Mouse (Mus musculus) cerebellum, postnatal 10 days (tissue): ENCODE data around the gene Gng7.

ENCODE experiments used
- DNase-seq, 2 experiments: peaks; one replicate each; pipeline ENCODE4 v3.0.0; 2021; ENCODE audit warnings: mixed read lengths in 2 of 2

Gng7 gene

GRCm38 (mm10) chr10:80921923-80922322 is 92.8 kb downstream of the Gng7 start:
- peak in 1 of 2 experiments; percentile 61 for DNase-seq

DNA sequence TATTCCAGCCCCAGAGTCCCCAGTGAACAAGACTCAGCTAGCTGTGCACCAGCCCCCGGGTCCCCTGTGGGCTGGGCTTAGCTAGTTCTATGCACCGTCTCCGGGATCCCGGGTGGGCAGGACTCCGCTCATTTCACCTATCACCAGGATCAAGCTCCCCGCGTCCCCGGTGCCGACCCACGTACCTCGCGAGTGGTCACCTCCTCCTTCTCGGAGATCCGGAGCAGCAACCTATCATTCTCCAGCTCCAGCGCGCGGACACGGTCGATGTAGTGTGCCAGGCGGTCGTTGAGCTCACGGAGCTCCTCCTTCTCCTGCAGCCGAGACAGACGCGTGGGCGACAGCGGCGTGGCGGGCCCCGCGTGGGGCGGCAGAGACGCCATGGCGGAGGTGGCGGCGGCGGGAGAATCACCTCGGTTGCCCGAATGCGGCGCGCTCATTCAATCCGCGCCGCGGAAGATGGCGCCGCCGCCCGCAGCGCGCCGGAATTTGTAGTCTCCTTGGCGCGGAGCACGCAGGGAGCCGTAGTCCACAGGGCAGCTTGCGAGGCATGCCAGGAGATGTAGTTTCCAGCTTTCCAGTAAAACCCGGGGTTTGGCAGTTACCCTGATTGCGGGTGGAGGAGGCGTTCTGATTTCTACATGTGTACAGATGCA is 96.8 kb downstream of the Gng7 start, which contains the start of gene Lmnb2:
Gene Lmnb2 (minus strand): TSS at position 467 of the 656 bp plus-strand sequence.
- peak; percentile 93 to 94 for DNase-seq

- peak; percentile 58 to 68 for DNase-seq
These were observed 97.4 kb downstream of the Gng7 start for GRCm38 (mm10) chr10:80917336-80917778.

- peak in 1 of 2 experiments; percentile 48 for DNase-seq
These were observed 99.0 kb downstream of the Gng7 start for GRCm38 (mm10) chr10:80915736-80916135.

- no peak for DNase-seq
These were observed 99.5 kb downstream of the Gng7 start for GRCm38 (mm10) chr10:80915260-80915659.

DNA sequence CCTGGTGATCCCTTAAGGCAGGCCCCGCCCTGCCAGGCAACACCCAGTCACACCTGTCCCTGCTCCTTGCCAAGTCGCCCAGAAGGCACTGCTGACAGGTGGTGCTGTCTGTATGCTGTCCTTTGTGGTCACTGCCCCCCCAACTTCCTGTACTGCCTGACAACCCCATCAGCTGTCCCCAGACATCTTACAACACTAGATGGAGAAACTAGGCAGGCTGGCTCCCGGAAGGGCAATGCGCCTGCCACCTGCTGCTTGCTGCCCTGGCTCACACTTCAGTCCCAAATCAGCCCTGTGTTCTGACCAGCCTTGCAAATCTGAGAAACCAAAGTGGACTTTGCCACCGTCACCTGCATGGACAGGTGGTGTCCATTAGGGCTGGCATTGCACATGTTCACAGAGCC is 100.5 kb downstream of the Gng7 start:
- peak; percentile 67 to 74 for DNase-seq

DNA sequence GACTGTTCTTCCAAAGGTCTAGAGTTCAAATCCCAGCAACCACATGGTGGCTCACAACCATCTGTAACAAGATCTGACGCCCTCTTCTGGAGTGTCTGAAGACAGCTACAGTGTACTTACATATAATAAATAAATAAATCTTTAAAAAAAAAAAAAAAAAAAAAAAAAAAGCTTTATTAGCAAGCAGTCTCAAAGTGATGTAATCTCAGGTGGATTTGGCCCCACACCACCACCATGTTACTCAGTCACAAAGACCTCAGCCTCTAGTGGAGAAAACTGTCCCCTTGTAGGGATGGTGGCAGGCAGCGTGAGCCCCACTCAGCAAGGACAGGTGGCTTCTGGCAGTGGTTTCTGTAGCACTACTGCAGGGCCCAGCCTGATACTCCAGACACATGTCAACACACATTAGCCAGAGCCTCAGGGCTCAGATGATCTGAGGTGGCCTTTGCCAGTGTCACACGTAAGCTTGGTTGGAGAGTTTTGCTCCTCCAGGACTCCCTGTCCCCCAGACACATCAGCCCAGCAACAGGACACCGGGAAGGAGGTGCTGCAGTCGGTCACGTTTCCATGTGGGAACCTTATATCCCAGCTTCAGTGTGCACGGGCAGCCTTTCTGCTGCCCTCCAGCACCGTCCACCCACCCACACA is 101.3 kb downstream of the Gng7 start:
- no peak for DNase-seq

- DNase-seq = no peak
These were observed 102.9 kb downstream of the Gng7 start for GRCm38 (mm10) chr10:80911891-80912290.

DNA sequence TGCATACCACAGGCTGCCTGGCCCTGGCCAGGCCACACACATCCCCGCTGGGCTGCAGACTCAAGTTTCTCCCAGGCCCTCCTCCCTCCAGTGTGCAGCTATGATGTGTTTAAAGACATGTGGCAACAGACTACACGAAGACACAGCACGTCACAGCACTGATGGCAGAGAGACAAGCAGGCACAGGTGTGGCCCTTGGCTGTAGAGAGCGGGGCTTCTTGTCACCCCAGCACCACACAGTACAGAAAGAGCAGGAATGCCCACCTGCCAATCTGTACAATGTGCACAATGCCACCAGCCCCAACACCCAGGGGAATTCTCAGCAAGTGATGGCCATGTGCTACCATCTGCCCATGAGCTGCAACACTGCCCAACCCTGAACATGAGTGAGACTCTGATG is 103.4 kb downstream of the Gng7 start:
- DNase-seq = peak; percentile 47 to 58

DNA sequence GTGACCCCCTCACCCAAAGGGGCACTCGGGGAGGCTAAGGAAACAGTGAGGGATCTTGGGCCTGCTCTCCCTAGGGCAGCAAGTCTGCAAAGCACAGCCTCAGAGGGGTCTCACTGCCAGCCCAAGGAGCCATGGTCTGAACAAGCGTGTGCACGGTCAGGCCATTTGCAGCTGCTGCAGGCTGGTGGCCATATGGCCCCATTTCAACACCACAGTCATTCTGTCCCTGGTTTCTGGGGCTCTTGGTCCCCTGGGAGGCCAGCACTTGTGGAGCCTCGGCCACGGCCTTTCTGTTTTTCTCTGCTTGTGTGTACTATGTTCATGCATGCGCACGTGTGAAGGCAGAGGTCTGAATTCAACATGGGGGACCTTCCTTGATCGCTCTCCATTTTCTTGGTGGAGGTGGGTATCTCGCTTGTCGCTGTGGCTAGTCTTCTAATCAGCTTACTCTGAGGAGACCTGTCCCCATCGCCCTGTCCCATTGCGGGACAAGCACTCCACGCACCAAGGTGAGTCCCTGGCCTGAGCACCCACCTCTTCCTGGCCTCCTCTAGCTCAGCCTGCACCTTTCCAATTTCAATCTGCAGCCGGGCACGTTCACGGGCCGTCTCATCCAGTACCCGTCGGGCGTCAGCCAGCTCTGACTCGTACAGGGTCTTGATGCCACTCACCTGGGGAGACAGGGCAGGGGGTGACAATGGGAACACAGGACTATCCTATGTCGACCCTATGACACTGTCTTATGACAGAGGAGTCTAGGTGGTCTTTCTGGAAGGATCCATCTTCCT is 105.2 kb downstream of the Gng7 start:
- DNase-seq = no peak

DNA sequence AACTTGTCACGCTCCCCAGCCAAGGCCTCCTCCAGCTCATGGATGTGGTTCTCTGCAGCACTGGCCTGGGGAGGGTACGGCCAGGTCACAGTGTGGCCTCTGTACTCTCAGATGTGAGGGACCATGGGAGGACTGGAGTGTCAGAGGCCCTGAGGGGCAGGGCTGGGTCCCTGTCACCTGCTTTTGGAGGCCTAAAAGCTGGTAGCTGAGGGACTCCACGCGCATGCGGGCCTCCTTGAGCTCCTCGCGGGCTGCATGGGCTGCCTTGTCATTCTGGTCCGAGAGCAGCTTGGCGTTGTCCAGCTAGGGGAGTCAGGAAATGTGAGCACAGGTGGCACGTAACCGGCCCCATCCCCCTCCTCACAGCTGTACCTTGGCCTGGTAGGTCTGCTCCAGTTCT is 110.0 kb downstream of the Gng7 start:
- DNase-seq = no peak

GRCm38 (mm10) chr10:80904004-80904693 is 110.6 kb downstream of the Gng7 start:
- no peak for DNase-seq

DNA sequence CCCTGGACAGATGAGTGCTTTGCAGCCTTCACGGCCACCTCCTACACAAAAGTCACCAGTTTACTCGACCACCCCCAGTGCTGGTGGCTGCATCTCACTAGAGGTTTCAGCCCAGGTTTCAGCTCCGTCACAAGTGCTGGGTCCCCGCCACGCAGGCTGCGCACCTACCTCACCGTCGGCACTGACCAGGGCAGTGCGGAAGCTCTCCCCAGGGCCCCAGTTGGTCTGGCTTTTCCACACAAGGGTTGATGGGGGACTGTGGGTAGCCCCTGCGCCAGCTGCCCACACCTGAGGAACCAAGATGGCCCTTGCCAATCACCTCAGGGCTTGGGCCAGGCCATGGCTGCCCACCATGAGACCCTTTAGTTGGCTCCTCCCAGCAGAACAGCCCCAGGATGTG is 111.5 kb downstream of the Gng7 start:
- DNase-seq = no peak

- DNase-seq = no peak
These were observed 112.3 kb downstream of the Gng7 start for GRCm38 (mm10) chr10:80902273-80902940.

GRCm38 (mm10) chr10:80901409-80902272 is 113.1 kb downstream of the Gng7 start:
- no peak for DNase-seq

- DNase-seq = peak; percentile 97 to 98
These were observed 114.2 kb downstream of the Gng7 start, which contains the start of gene Timm13 for GRCm38 (mm10) chr10:80900318-80901247. Gene Timm13, minus strand, starts transcription at chr10:80900969.

DNA sequence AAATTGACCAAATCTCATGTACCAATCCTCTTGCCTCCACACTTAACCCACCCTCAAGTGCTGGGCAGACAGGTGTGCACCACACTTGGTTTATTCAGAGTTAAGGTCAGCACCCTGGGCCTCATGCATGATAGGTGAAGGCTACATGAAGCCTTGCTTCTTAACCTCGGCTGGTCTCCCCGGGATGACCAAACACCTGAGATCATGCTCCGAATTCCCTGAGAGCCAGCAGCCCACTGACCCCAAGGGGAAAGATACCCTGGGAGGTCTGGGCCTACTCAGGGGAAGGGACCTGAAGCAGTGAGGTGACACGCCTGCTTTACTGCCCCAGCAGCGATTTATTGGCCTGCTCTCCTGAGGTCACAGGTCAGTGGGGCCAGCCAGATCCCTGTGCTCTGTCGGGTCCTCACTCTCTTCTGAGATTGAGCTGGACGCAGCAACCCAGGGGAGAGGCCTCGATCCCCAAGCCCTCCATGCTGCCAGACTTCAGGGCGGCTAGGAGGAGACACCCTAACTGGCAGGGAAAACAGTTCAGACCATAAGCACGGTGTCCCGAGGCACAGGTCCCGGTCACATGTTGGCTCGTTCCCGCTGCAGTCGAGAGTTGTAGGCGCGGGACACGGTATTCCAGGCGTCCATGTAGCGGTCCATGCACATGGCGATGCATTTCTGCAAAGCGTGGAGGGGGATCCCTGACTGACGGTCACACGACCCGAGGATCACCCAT is 115.0 kb downstream of the Gng7 start:
- peak; percentile 40 to 44 for DNase-seq

DNA sequence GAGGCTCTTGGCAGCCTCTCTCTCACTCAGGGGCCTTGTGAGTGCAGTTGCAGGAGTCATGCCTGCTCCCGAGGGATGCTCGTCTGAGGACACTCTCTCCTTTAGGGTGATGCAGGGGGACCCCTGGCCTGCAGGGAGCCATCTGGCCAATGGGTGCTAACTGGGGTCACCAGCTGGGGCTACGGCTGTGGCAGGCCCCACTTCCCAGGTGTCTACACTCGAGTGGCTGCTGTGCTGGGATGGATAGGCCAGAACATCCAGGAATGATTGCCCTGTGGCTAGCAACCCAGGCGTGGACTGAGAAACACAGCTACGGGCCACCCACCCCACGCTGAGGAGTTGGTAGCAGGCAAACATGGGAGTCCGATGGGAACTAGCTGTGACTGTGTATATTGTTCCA is 115.7 kb downstream of the Gng7 start:
- peak in 1 of 2 experiments; percentile 40 for DNase-seq
